Mouse (Mus musculus): ENCODE measurements around the gene Srrm2. TPM values are rescaled to one million over a fixed set of nuclear protein-coding genes. Genes with fewer than 3 reads are reported as not detected.

Gene Srrm2
- total and polyA plus RNA-seq, 3 experiments = 26.7 to 383 (median 90.4) TPM

- Histone ChIP-seq H3K27ac (ENCODE audit: insufficient read depth, low read depth) (0 out of 2 replicates have a peak within 1 kb of the TSS, but pooled peaks have one; percentile 0), H3K9me3 (replicated peaks; ENCODE audit: low read length) (no peaks in the 10 kb centered on the region), H3K36me3 (replicated peaks in 1 of 2; ENCODE audit: control insufficient read depth in 1 of 2, insufficient read depth in 1 of 2, low read length in 1 of 2) (peaks cover 0 to 12% of the 10 kb centered on the region in 2 experiments), H3K4me1 (ENCODE audit: control insufficient read depth in 1 of 2, insufficient read depth in 2 of 2) (peaks cover 4 to 23% of the 10 kb centered on the region in 2 experiments; a peak in 3 of 4 replicates), H3K27me3 (replicated peaks) (no peaks in the 10 kb centered on the region), H3K79me2 (replicated peaks; ENCODE audit: control insufficient read depth, extremely low read depth, insufficient read depth, poor library complexity, severe bottlenecking) (0 out of 2 replicates have a peak, but pooled peaks cover 4% of the 10 kb centered on the region), H3K4me3 (replicated peaks in 1 of 3; ENCODE audit: low read depth in 2 of 3, low read length in 2 of 3, poor library complexity in 1 of 3) (peak within 1 kb of the TSS; percentile 75 to 86 (median 86)), H3K4me2 (ENCODE audit: insufficient read depth, low read depth, poor library complexity, severe bottlenecking) (peak within 1 kb of the TSS; percentile 84), H3K9ac (ENCODE audit: insufficient read depth, low read depth) (peak within 1 kb of the TSS; percentile 94)
- DNase-seq (ENCODE audit: extremely low read depth) = peak; percentile 99
- in situ Hi-C loops (cut with MboI; ENCODE audit: low pct_ligation_motif_present, low pct_unique_long_range_greater_than_20kb, low sequenced_read_pairs) = loop anchor here (5.0 to 10.0 kb wide), 2 partner anchors 36 to 193 kb away; no protein-coding TSS in a partner anchor
- dilution Hi-C loops (cut with MboI; ENCODE audit: extremely low pct_ligation_motif_present, extremely low pct_unique_long_range_greater_than_20kb, low sequenced_read_pairs) = no loop called here
- TF ChIP-seq ZNF384 (IDR thresholded peaks at IDR 0.05; ENCODE audit: low read depth, low read length) (no peak), ZMIZ1 (IDR thresholded peaks at IDR 0.05; ENCODE audit: low read depth, low read length) (peak; percentile 45; the same call in 1 of the 2 replicates), USF2 (conservative IDR thresholded peaks at IDR 0.05; ENCODE audit: low read depth, low read length) (no peak), BHLHE40 (IDR thresholded peaks at IDR 0.05; ENCODE audit: low read depth, low read length) (peak; percentile 17; the same call in 1 of the 2 replicates), IRF4 (IDR thresholded peaks at IDR 0.05; ENCODE audit: low read depth, low read length) (peak; percentile 62), E2F4 (IDR thresholded peaks at IDR 0.05; ENCODE audit: insufficient replicate concordance, low read depth, low read length) (peak; percentile 81; the same call in 1 of the 2 replicates), RCOR1 (conservative IDR thresholded peaks at IDR 0.05; ENCODE audit: low read depth, low read length) (peak; percentile 98), MXI1 (IDR thresholded peaks at IDR 0.05; ENCODE audit: low read depth, low read length) (peak; percentile 80), GABPA (IDR thresholded peaks at IDR 0.05; ENCODE audit: insufficient replicate concordance, low read depth, low read length) (no peak), UBTF (IDR thresholded peaks at IDR 0.05; ENCODE audit: low read depth, low read length) (no peak), TCF12 (IDR thresholded peaks at IDR 0.05; ENCODE audit: low read depth, low read length) (peak; percentile 81), RAD21 (IDR thresholded peaks at IDR 0.05; ENCODE audit: low read depth, low read length) (no peak), CTCF (conservative IDR thresholded peaks at IDR 0.05 in 1 of 2, IDR thresholded peaks at IDR 0.05 in 1 of 2; ENCODE audit: low read depth in 2 of 2, low read length in 2 of 2) (no peak), SMC3 (IDR thresholded peaks at IDR 0.05; ENCODE audit: low read depth, low read length) (no peak), JUND (conservative IDR thresholded peaks at IDR 0.05; ENCODE audit: low read depth, low read length) (no peak), MEF2A (IDR thresholded peaks at IDR 0.05; ENCODE audit: borderline replicate concordance, low read depth, low read length) (peak; percentile 69; the same call in 1 of the 2 replicates), ELF1 (IDR thresholded peaks at IDR 0.05; ENCODE audit: low read depth, low read length) (peak; percentile 99), PAX5 (IDR thresholded peaks at IDR 0.05; ENCODE audit: low read length) (no peak), NELFE (IDR thresholded peaks at IDR 0.05; ENCODE audit: low read depth, low read length) (no peak; the same call in 1 of the 2 replicates), JUN (IDR thresholded peaks at IDR 0.05; ENCODE audit: insufficient read depth, low read depth, low read length) (no peak; the same call in 1 of the 2 replicates), NRF1 (IDR thresholded peaks at IDR 0.05; ENCODE audit: low read depth, low read length) (peak; percentile 96), POLR2A (IDR thresholded peaks at IDR 0.05; ENCODE audit: low read depth, low read length) (peak; percentile 74), KAT2A (IDR thresholded peaks at IDR 0.05; ENCODE audit: insufficient replicate concordance, low read length) (peak; percentile 69; the same call in 1 of the 2 replicates), CHD2 (IDR thresholded peaks at IDR 0.05; ENCODE audit: low read length) (peak; percentile 93), ZC3H11A (IDR thresholded peaks at IDR 0.05; ENCODE audit: low read depth, low read length) (no peak), MAFK (IDR thresholded peaks at IDR 0.05; ENCODE audit: insufficient replicate concordance, low read length) (no peak), SIN3A (IDR thresholded peaks at IDR 0.05; ENCODE audit: low read length) (peak; percentile 99), ZKSCAN1 (IDR thresholded peaks at IDR 0.05; ENCODE audit: borderline replicate concordance, low read depth, low read length) (no peak), TBP (conservative IDR thresholded peaks at IDR 0.05; ENCODE audit: low read depth, low read length) (peak; percentile 74), ETS1 (conservative IDR thresholded peaks at IDR 0.05; ENCODE audit: low read depth, low read length) (no peak), MAZ (IDR thresholded peaks at IDR 0.05; ENCODE audit: low read depth, low read length) (peak; percentile 55; the same call in 1 of the 2 replicates), HCFC1 (IDR thresholded peaks at IDR 0.05; ENCODE audit: low read depth, low read length) (peak; percentile 86), USF1 (IDR thresholded peaks at IDR 0.05; ENCODE audit: low read depth, low read length) (no peak), MAX (IDR thresholded peaks at IDR 0.05; ENCODE audit: low read length) (no peak; the same call in 1 of the 2 replicates), MYC (IDR thresholded peaks at IDR 0.05; ENCODE audit: low read depth, low read length) (no peak), CHD1 (IDR thresholded peaks at IDR 0.05; ENCODE audit: low read depth, low read length) (no peak), EP300 (IDR thresholded peaks at IDR 0.05; ENCODE audit: low read length) (no peak)
Observed at GRCm38 (mm10) chr17:23771284-23772218, 18.8 kb upstream of the Srrm2 start, which contains the start of gene Flywch1. TSS of gene Flywch1 (minus strand) at chr17:23771602.

Measured in CH12.LX (cell line).